Mouse (Mus musculus) E14TG2a.4 (cell line): ENCODE data around the gene Prkcg.

Experiments used
- H3K27me3 ChIP-seq: 2 replicates; pipeline ENCODE4 v1.6.1; 2014; ENCODE audit warnings: low read length, control low read depth; ENCODE audit not compliant: insufficient read depth
- H3K36me3 ChIP-seq: 2 replicates; pipeline ENCODE4 v1.6.1; 2014; ENCODE audit warnings: low read length, control low read depth; ENCODE audit not compliant: insufficient read depth
- H3K4me1 ChIP-seq: replicated peaks from 2 replicates; pipeline ENCODE4 v1.6.1; 2014; ENCODE audit warnings: low read depth, low read length, control low read depth
- H3K4me3 ChIP-seq: replicated peaks from 2 replicates; pipeline ENCODE4 v1.5.1; 2014; ENCODE audit warnings: mild to moderate bottlenecking, low read length
- H3K9me3 ChIP-seq: 2 replicates; pipeline ENCODE4 v1.6.1; 2014; ENCODE audit warnings: low read length, control low read depth
- CTCF ChIP-seq: conservative IDR thresholded peaks from 2 replicates; pipeline ENCODE4 v1.5.1; 2014; ENCODE audit warnings: low read length
- NANOG ChIP-seq: IDR thresholded peaks from 2 replicates; pipeline ENCODE4 v1.6.1; 2014; ENCODE audit warnings: borderline replicate concordance, low read length, mixed read lengths
- POU5F1 ChIP-seq: IDR thresholded peaks from 2 replicates; pipeline ENCODE4 v1.6.1; 2014; ENCODE audit warnings: low read length, borderline replicate concordance

Prkcg gene

GRCm38 (mm10) chr7:3295321-3296110, 6.5 kb downstream of the Prkcg start:
- Histone ChIP-seq H3K9me3 (no peaks in the 10 kb centered on the region), H3K36me3 (peaks cover 61% of the 10 kb centered on the region), H3K4me3 (no peak overlapping the region), H3K4me1 (peaks cover 87% of the 10 kb centered on the region), H3K27me3 (no peaks in the 10 kb centered on the region)
- TF ChIP-seq CTCF: no peak
- TF ChIP-seq POU5F1: no peak
- TF ChIP-seq NANOG: no peak

- TF ChIP-seq NANOG: no peak
- TF ChIP-seq POU5F1: no peak
- TF ChIP-seq CTCF: no peak
- peaks cover 86% of the 10 kb centered on the region for H3K4me1 ChIP-seq
These were observed 7.7 kb downstream of the Prkcg start for GRCm38 (mm10) chr7:3296711-3297110.

GRCm38 (mm10) chr7:3299941-3300617, 11.1 kb downstream of the Prkcg start:
- H3K27me3 ChIP-seq: peaks cover 5% of the 10 kb centered on the region; the same call in 1 of the 2 replicates
- TF ChIP-seq POU5F1: no peak
- TF ChIP-seq NANOG: no peak
- TF ChIP-seq CTCF: peak; percentile 91
- H3K4me3 ChIP-seq: peak overlapping the region; percentile 14; the same call in 1 of the 2 replicates
- H3K36me3 ChIP-seq: peaks cover 52% of the 10 kb centered on the region
- H3K9me3 ChIP-seq: no peaks in the 10 kb centered on the region
- peaks cover 98% of the 10 kb centered on the region for H3K4me1 ChIP-seq

More at GRCm38 (mm10) chr7:3296711-3297110, 7.7 kb downstream of the Prkcg start:
- Histone ChIP-seq H3K36me3 (peaks cover 61% of the 10 kb centered on the region), H3K4me3 (peak overlapping the region; percentile 48), H3K27me3 (no peaks in the 10 kb centered on the region), H3K9me3 (no peaks in the 10 kb centered on the region)

- no peak for TF ChIP-seq POU5F1
- no peak for TF ChIP-seq CTCF
- no peak for TF ChIP-seq NANOG
- H3K27me3 ChIP-seq: peaks cover 5% of the 10 kb centered on the region; the same call in 1 of the 2 replicates
- H3K4me3 ChIP-seq: peak overlapping the region; percentile 14; the same call in 1 of the 2 replicates
- H3K36me3 ChIP-seq: peaks cover 44% of the 10 kb centered on the region
- H3K9me3 ChIP-seq: no peaks in the 10 kb centered on the region
- peaks cover 98% of the 10 kb centered on the region for H3K4me1 ChIP-seq
These were observed 12.1 kb downstream of the Prkcg start for GRCm38 (mm10) chr7:3300891-3301627.

- Histone ChIP-seq H3K4me3 (peak overlapping the region; percentile 82), H3K36me3 (peaks cover 41% of the 10 kb centered on the region), H3K4me1 (peaks cover 95% of the 10 kb centered on the region), H3K9me3 (no peaks in the 10 kb centered on the region), H3K27me3 (peaks cover 5% of the 10 kb centered on the region; the same call in 1 of the 2 replicates)
- TF ChIP-seq CTCF: no peak
- no peak for TF ChIP-seq NANOG
- TF ChIP-seq POU5F1: no peak
These were observed 12.9 kb downstream of the Prkcg start for GRCm38 (mm10) chr7:3301628-3302555.

- TF ChIP-seq CTCF (peak; percentile 95), POU5F1 (no peak), NANOG (no peak)
- Histone ChIP-seq H3K4me1 (peaks cover 87% of the 10 kb centered on the region), H3K9me3 (no peaks in the 10 kb centered on the region), H3K36me3 (peaks cover 37% of the 10 kb centered on the region), H3K27me3 (peaks cover 5% of the 10 kb centered on the region; the same call in 1 of the 2 replicates), H3K4me3 (peak overlapping the region; percentile 82)
These were observed 13.7 kb downstream of the Prkcg start for GRCm38 (mm10) chr7:3302556-3303275.

- H3K4me1 ChIP-seq: peaks cover 81% of the 10 kb centered on the region
- peaks cover 5% of the 10 kb centered on the region; the same call in 1 of the 2 replicates for H3K27me3 ChIP-seq
- peak overlapping the region; percentile 82 for H3K4me3 ChIP-seq
- H3K36me3 ChIP-seq: peaks cover 36% of the 10 kb centered on the region
- TF ChIP-seq POU5F1 (no peak), CTCF (no peak), NANOG (no peak)
- H3K9me3 ChIP-seq: no peaks in the 10 kb centered on the region
These were observed 14.3 kb downstream of the Prkcg start for GRCm38 (mm10) chr7:3303276-3303781.
